Mouse (Mus musculus) intestine, postnatal 0 days (tissue): ENCODE measurements around the gene Hes7. TPM values are rescaled to one million over a fixed set of nuclear protein-coding genes. Genes with fewer than 3 reads are reported as not detected.

Experiments used
- ATAC-seq: fragments of 200-750 bp; cut with Nextera tagmentation; 2 replicates; pipeline ENCODE4 v1.8.0; 2017; ENCODE audit warnings: mild to moderate bottlenecking, moderate TSS enrichment, moderate library complexity
- H3K27ac ChIP-seq: fragments of 300-500 bp; sonication (generic); 2 replicates; pipeline ENCODE4 v1.5.1; 2014; ENCODE audit warnings: mild to moderate bottlenecking, low read depth, low read length, moderate library complexity
- H3K27me3 ChIP-seq: fragments of 300-500 bp; sonication (generic); replicated peaks from 2 replicates; pipeline ENCODE4 v1.6.1; 2014; ENCODE audit warnings: low read length, mixed read lengths; ENCODE audit not compliant: control insufficient read depth, insufficient read depth
- H3K36me3 ChIP-seq: fragments of 300-500 bp; sonication (generic); 2 replicates; pipeline ENCODE4 v1.6.1; 2014; ENCODE audit warnings: mild to moderate bottlenecking, moderate library complexity; ENCODE audit not compliant: control insufficient read depth, insufficient read depth
- H3K4me1 ChIP-seq: fragments of 300-500 bp; sonication (generic); replicated peaks from 2 replicates; pipeline ENCODE4 v1.6.1; 2014; ENCODE audit warnings: antibody characterized with exemption, low read length, mixed read lengths; ENCODE audit not compliant: control insufficient read depth, insufficient read depth
- H3K4me2 ChIP-seq: fragments of 300-500 bp; sonication (generic); replicated peaks from 2 replicates; pipeline ENCODE4 v1.6.1; 2014; ENCODE audit warnings: low read depth, mild to moderate bottlenecking, moderate library complexity
- H3K4me3 ChIP-seq: fragments of 300-500 bp; sonication (generic); 2 replicates; pipeline ENCODE4 v1.5.1; 2014; ENCODE audit warnings: low read depth, low read length
- H3K9ac ChIP-seq: fragments of 300-500 bp; sonication (generic); 2 replicates; pipeline ENCODE4 v1.6.1; 2014; ENCODE audit warnings: mild to moderate bottlenecking, low read depth, low read length
- H3K9me3 ChIP-seq: fragments of 300-500 bp; sonication (generic); 2 replicates; pipeline ENCODE4 v1.6.1; 2016; ENCODE audit warnings: mixed run types; ENCODE audit not compliant: control insufficient read depth
- CTCF ChIP-seq: sonication (generic); IDR thresholded peaks from 2 replicates; pipeline ENCODE4 v1.5.1; 2016; ENCODE audit warnings: low read depth, mild to moderate bottlenecking, control low read depth, antibody characterized with exemption, moderate library complexity
- WGBS: fragments of 180-500 bp; shearing (Covaris S2); extraction: QIAGEN DNeasy Blood & Tissue Kit; methylation state at CpG from one replicate; pipeline ENCODE4 v1.1.7; 2014; 5-methylcytosine and 5-hydroxymethylcytosine counted together
- polyA plus RNA-seq: library from polyadenylated mRNA; unstranded; fragments of >200 nt; fragmentation: Nextera tagmentation; extraction: Ambion mirVana; gene quantifications from 2 replicates; pipeline ENCODE4 v1.2.1, GENCODE M21; 2015

The Hes7 gene
- polyA plus RNA-seq, 1 experiment from 2014 or later: 0.37 TPM

DNA sequence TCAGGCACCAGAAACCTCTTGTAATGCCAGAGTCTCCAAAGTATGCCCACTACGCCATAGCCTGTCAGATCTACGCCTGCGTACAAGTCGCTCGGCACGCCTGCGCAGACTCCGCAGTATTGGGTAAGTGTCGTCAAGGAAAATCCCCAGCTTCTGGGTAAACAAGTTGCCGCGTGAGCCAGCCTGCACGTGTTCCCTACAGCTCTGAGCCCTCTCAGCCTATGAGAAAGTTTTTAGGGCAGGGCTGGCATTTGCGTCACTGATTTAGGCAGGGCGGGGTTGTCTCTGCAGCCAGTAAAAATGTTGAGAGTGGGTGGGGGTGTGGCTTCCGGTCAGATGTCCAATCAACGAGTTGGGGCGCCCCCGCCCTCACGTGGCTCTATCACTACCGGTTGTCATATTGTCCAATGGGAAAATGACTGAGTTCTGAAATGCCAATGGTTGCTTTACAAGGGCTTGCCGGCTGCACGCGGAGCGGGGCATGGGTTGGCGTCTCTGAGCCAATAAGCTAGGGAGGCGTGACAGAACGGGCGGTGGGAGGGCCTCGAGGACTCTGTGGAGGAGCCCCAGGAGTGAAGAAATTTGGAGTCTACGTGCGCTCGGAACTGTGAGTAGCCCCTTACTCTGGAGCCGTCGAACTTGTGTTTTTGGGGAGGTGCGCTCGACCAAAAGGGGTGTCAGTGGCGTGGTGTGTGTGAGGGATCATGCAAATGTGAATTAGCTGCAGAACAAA, 25.3 kb upstream of the Hes7 start, which contains the start of gene Per1:
Gene Per1 (plus strand): TSS at position 521 of the 733 bp plus-strand sequence.
- no peaks in the 10 kb centered on the region for H3K27me3 ChIP-seq
- TF ChIP-seq CTCF: no peak
- peak; percentile 82 for ATAC-seq
- peaks cover 13% of the 10 kb centered on the region; the same call in 1 of the 2 replicates for H3K4me1 ChIP-seq
- no peaks in the 10 kb centered on the region for H3K9me3 ChIP-seq
- H3K27ac ChIP-seq: peak within 1 kb of the TSS; percentile 99
- under 1% methylated on average over 37 of the region's 37 CpGs for WGBS
- H3K9ac ChIP-seq: peak within 1 kb of the TSS; percentile 96
- H3K36me3 ChIP-seq: peaks cover 14% of the 10 kb centered on the region; the same call in 1 of the 2 replicates
- peak within 1 kb of the TSS; percentile 85 for H3K4me2 ChIP-seq
- peak within 1 kb of the TSS; percentile 81 for H3K4me3 ChIP-seq

DNA sequence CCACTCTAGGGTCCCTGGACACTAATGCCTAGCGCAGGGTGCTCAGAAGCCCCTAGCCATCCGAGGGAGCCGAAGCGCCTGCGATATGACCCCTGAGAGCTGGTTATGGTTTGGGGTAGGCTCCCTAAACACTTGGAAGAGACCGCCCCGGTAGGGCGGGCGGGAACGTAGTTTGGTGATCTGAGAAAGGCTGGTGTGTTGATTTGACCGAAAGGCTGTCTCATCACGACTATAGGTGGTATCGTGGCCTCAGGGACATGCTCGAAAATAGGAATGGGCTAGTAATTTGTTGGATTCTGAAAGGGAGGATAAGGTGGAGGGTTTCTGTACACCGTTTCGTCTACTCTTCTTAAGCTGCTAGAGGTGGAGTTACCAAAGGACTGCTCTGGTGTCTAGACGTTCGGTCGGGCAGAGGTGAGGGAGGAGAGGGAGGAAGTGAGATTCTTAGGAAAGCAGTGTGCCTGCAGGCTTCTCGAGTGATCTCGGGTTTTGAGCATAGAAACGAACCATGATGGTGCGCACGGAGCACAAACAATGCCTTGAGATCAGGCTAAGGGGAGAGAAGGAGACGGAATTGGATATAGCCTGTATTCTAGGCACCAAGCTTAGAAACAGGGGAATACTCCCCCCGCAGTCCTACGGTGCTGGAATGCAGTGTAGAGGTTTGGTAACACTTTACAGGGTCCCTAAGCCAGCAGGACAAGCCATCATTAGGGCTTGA, 24.5 kb upstream of the Hes7 start:
- Histone ChIP-seq H3K27me3 (no peaks in the 10 kb centered on the region), H3K9me3 (no peaks in the 10 kb centered on the region), H3K4me2 (peak overlapping the region; percentile 85), H3K9ac (peak overlapping the region; percentile 96), H3K36me3 (peaks cover 13% of the 10 kb centered on the region), H3K4me1 (peaks cover 11% of the 10 kb centered on the region; the same call in 1 of the 2 replicates), H3K4me3 (peak overlapping the region; percentile 81), H3K27ac (peak overlapping the region; percentile 99)
- WGBS: 1% methylated on average over 27 of the region's 27 CpGs
- no peak for ATAC-seq
- TF ChIP-seq CTCF: no peak; the same call in 1 of the 2 replicates

DNA sequence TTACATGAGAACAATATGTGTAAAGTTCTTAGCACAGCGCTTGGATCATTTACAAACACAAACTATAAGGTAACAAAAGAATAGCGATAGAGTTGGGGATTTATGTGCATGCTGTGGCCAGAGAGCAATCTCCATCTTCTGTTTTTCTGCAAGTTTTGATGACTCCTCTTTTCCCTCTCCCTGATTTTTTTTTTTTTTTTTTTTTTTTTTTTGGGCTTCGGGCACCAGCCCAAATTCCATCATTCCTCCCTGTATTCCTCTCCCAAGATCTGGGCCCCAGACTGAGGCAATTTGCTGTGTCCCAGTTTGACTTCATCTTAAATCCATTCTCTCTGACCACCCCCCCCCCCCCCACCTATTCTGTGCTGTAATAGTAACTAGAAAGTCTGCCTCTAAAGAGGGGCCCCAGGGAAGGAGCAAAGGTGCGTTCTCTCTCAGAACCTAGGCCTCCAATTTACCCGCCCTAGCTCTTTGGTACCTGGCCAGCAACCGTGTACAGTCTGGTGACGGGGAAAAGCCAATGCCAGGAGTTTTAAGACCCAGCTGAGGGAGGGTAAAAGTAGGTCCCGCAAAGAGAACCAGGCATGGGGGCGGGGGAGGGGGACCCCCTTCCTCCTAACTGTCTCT, 23.7 kb upstream of the Hes7 start:
- peaks cover 11% of the 10 kb centered on the region; the same call in 1 of the 2 replicates for H3K4me1 ChIP-seq

DNA sequence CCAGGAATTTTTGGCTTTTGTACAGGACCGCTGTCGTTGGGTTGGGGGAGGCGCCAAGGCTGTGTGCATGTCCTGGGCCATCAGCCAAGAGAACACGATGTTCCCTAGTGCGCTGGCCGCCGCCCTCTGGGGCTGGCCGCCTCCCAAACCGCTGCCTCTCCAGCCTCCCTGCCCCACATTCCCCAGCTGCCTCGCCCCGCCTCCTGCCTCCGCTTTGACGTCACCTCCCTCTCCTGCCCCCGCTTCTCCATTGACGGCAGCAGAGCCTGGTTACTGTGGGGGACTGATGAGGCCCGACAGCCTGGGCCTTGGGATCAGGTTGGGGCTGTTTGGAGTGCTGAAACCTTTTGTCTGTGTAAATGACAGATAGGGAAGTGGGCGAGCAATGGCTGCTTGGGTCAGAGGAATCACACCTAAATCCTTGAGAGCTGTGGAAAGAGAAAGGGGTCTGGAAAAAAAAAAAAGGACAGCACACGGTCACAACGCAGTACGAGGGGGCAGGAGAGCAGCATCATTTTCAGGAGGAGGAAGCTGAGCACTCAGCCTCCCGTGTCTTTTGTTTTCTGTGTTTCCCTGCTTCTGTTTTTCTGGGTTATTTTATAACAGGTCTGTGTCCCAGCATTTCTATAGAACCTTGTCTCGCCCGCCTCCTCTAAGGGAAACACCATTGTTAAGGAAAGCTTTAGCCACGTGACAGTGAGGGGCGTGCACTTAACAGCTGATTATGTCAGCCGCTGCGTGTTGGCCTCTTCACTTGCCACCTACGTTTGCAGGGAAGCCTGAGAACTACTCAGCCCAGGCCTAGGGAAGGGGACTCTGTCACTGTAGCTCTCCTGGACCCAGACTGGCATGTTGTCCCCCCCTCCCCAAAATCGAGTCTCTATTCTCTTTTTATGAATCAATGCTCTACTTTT, 23.0 kb upstream of the Hes7 start:
- ATAC-seq: peak; percentile 69
- TF ChIP-seq CTCF: no peak
- Histone ChIP-seq H3K4me3 (peak overlapping the region; percentile 81), H3K36me3 (peaks cover 22% of the 10 kb centered on the region), H3K4me2 (peak overlapping the region; percentile 85), H3K9me3 (no peaks in the 10 kb centered on the region), H3K4me1 (peaks cover 11% of the 10 kb centered on the region; the same call in 1 of the 2 replicates), H3K9ac (peak overlapping the region; percentile 96), H3K27me3 (no peaks in the 10 kb centered on the region), H3K27ac (peak overlapping the region; percentile 99)
- under 1% methylated on average over 29 of the region's 29 CpGs for WGBS

More for the DNA sequence above, 23.7 kb upstream of the Hes7 start:
- Histone ChIP-seq H3K9me3 (no peaks in the 10 kb centered on the region), H3K27ac (peak overlapping the region; percentile 99), H3K4me2 (peak overlapping the region; percentile 85), H3K4me3 (peak overlapping the region; percentile 81), H3K36me3 (peaks cover 14% of the 10 kb centered on the region), H3K9ac (peak overlapping the region; percentile 96), H3K27me3 (no peaks in the 10 kb centered on the region)
- WGBS: 8% methylated on average over 9 of the region's 9 CpGs
- peak; percentile 39 for ATAC-seq
- no peak for TF ChIP-seq CTCF

DNA sequence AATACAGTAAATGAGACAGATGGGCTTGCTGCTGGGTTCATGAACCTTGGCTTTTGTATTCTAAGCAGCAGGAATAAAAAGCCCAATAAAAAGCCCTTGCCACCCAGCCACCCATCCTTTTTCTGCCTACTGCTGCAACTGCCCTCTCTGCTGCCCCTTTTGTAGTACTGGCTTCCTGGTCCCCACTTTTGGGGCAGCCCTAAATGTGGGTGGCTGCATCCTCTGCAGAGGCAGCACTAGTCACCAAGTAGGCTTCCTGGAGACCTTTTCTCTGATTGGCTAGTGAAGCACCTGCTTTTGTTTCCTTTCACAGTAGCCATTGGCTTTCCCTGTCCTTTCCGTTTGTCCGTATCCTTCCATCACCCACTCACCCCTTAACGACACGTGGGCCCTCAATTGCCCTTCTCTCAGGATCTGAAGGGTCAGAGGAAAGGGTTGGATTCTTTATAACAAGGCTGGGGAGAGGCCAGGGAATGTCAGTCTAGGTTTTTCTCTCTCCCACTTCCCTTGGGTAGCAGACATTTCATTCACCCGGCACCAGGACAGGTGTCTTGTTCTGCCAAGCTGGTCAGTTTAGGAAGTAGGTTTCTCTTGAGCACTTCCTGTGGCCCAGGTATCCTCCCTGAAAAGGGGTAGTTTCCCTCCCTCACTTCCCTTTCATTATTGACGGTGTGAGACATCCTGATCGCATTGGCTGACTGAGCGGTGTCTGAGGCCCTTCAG, 22.0 kb upstream of the Hes7 start:
- H3K4me3 ChIP-seq: peak overlapping the region; percentile 56
- peaks cover 11% of the 10 kb centered on the region; the same call in 1 of the 2 replicates for H3K4me1 ChIP-seq
- H3K4me2 ChIP-seq: peak overlapping the region; percentile 85
- 21% methylated on average over 8 of the region's 8 CpGs for WGBS
- H3K27ac ChIP-seq: peak overlapping the region; percentile 99
- TF ChIP-seq CTCF: no peak
- H3K27me3 ChIP-seq: no peaks in the 10 kb centered on the region
- H3K9me3 ChIP-seq: no peaks in the 10 kb centered on the region
- peak overlapping the region; percentile 96 for H3K9ac ChIP-seq
- H3K36me3 ChIP-seq: peaks cover 31% of the 10 kb centered on the region
- no peak for ATAC-seq
